Mouse (Mus musculus) ES-E14 (cell line): ENCODE data around the gene Rragd. TPM values are rescaled to one million over a fixed set of nuclear protein-coding genes. Genes with fewer than 3 reads are reported as not detected.

Source experiments
- DNase-seq: peaks from one replicate; pipeline ENCODE4 v3.0.0-alpha.2; 2013; ENCODE audit warnings: low read depth, low spot score
- H3K27ac ChIP-seq: 2 replicates; pipeline ENCODE4 v1.5.1; 2012; ENCODE audit warnings: low read depth, mild to moderate bottlenecking, low read length, moderate library complexity, mixed read lengths; ENCODE audit not compliant: poor library complexity, insufficient read depth, severe bottlenecking
- H3K36me3 ChIP-seq: 2 replicates; pipeline ENCODE4 v1.6.1; 2012; ENCODE audit warnings: mild to moderate bottlenecking, low read length, moderate library complexity, mixed read lengths; ENCODE audit not compliant: control insufficient read depth, poor library complexity, insufficient read depth, severe bottlenecking
- H3K4me1 ChIP-seq, 2 experiments: fragments of 150-350 bp in 1 of 2; sonication (generic) in 1 of 2; 2 replicates each; pipeline ENCODE4 v1.6.1; 2012; ENCODE audit warnings: low read length in 2 of 2, mild to moderate bottlenecking in 1 of 2, mixed read lengths in 1 of 2; ENCODE audit not compliant: control insufficient read depth in 2 of 2, insufficient read depth in 2 of 2, poor library complexity in 1 of 2
- H3K4me3 ChIP-seq, 2 experiments: fragments of 150-350 bp in 1 of 2; sonication (generic) in 1 of 2; 2 replicates each; pipeline ENCODE4 v1.5.1; 2012; ENCODE audit warnings: low read length in 2 of 2, low read depth in 1 of 2, mild to moderate bottlenecking in 1 of 2, mixed read lengths in 1 of 2; ENCODE audit not compliant: insufficient read depth in 1 of 2, poor library complexity in 1 of 2, severe bottlenecking in 1 of 2
- H3K9ac ChIP-seq: 2 replicates; pipeline ENCODE4 v1.6.1; 2012; ENCODE audit warnings: low read depth, mild to moderate bottlenecking, low read length, mixed read lengths; ENCODE audit not compliant: poor library complexity, insufficient read depth, severe bottlenecking
- H3K9me3 ChIP-seq: fragments of 150-350 bp; sonication (generic); 2 replicates; pipeline ENCODE4 v1.6.1; 2012; ENCODE audit warnings: low read depth, mild to moderate bottlenecking, low read length; ENCODE audit not compliant: control insufficient read depth, insufficient read depth
- CHD2 ChIP-seq: IDR thresholded peaks from 2 replicates; pipeline ENCODE4 v1.6.1; 2014; ENCODE audit warnings: mild to moderate bottlenecking, low read depth, low read length, inconsistent platforms
- HCFC1 ChIP-seq: IDR thresholded peaks from 2 replicates; pipeline ENCODE4 v1.6.1; 2012; ENCODE audit warnings: low read length, inconsistent platforms, borderline replicate concordance; ENCODE audit not compliant: insufficient read depth
- MAFK ChIP-seq: IDR thresholded peaks from 2 replicates; pipeline ENCODE4 v1.6.1; 2014; ENCODE audit warnings: mild to moderate bottlenecking, low read depth, low read length, inconsistent platforms; ENCODE audit not compliant: insufficient read depth
- ZC3H11A ChIP-seq: IDR thresholded peaks from 2 replicates; pipeline ENCODE4 v1.6.1; 2012; ENCODE audit warnings: low read depth, mild to moderate bottlenecking, inconsistent platforms, low read length, borderline replicate concordance
- ZNF384 ChIP-seq: IDR thresholded peaks from 2 replicates; pipeline ENCODE4 v1.6.1; 2012; ENCODE audit warnings: low read depth, low read length, inconsistent platforms
- in situ Hi-C, 2 experiments: fragments of 600-800 bp; cut with MboI; formaldehyde crosslinking; loops; one replicate each; pipeline ENCODE4 v1.15.1; 2025; ENCODE audit warnings: low sequenced_read_pairs in 2 of 2, inconsistent platforms in 1 of 2; ENCODE audit not compliant: unreplicated experiment in 2 of 2
- total RNA-seq: library from RNA; depleted of rRNA; stranded (reverse); fragments of 300-350 nt; gene quantifications from 2 replicates; pipeline ENCODE4 v1.2.3, GENCODE M21; 2012

The Rragd gene
- total RNA-seq, 1 experiment, result 14.4 TPM

DNA sequence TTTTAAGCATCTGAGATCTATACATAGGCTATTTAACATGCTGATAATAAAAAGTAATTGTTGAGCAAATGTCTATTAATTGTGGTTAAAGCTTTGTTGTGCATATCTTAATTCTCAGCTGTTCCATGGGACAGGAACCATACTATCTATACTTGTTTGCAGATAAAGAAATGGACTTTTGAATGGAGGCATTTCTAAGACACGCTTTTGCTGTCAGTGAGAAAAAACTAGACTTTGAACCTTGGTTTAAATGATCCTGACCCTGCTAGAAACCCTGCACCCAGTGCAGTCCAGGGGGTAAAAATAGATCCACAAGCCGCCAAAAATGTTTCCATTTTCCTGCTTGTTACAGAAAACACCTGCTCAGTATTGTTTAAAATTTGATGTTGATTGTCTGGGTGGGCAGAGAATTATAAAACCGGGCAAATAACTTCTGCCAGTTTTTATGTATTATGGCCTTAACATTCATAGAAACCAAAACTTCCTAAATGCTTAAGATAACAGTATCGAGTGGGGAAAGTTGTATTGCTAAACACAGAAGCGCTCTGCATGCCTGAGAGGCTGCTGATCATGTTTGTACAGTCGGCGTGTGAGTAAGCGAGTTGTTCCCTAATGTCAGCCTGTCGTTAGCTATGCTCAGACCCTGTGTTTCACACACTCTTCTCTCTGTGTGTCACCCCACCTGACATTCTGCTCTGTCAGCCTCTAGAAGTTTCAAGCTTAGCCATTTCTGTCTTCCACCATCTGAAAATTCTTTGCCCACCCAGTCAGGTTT lies 24.8 kb downstream of the Rragd start:
- Histone ChIP-seq H3K9ac (no peak overlapping the region), H3K4me3 (no peak overlapping the region), H3K36me3 (peaks cover 7% of the 10 kb centered on the region; the same call in 1 of the 2 replicates), H3K4me1 (no peaks in the 10 kb centered on the region), H3K9me3 (no peaks in the 10 kb centered on the region), H3K27ac (no peak overlapping the region)
- in situ Hi-C loops, result no loop called here
- TF ChIP-seq HCFC1 (no peak), MAFK (no peak)
- DNase-seq, result no peak

DNA sequence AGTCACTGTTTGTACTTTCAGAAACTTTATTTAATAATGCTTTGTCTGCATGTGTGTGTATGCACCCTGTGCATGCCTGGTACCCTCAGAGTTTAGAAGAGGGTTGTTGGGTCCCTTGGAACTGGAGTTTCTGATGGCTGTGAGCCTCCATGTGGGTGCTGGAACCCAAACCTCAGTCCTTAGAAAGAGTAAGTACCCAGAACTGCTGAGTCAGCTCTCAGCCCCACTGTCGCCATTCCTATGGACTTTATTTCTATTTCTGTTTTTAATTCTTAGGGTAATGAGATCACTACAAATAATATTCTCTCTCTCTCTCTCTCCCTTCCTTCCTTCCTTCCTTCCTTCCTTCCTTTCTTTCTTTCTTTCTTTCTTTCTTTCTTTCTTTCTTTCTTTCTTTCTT lies 27.2 kb downstream of the Rragd start:
- Histone ChIP-seq H3K4me3 (no peak overlapping the region), H3K27ac (no peak overlapping the region), H3K9me3 (no peaks in the 10 kb centered on the region), H3K9ac (no peak overlapping the region), H3K4me1 (no peaks in the 10 kb centered on the region), H3K36me3 (peaks cover 11% of the 10 kb centered on the region)
- TF ChIP-seq ZNF384 (no peak), MAFK (peak; percentile 89)
- in situ Hi-C loops, result no loop called here
- DNase-seq, result no peak

DNA sequence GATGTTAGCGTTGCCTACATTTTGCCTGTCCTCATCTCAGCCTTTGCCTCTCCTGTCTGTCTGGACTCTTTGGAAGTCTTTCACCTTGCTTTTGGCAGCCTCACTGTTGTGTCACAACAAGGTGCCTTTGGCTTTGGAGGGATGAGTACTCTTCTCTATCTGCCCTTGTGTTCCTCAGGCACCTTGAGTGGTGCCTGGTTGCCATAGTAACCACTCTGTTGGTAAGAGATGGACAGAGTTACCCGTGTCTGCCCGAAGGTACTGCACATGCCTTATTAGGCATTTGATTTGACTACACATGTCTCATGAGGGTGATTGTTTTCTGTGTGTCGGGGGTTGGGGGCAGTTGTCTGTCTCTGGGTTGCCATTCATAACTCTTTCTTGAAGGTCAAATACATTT lies 29.6 kb downstream of the Rragd start:
- no peak for DNase-seq
- H3K4me3 ChIP-seq, result no peak overlapping the region
- TF ChIP-seq ZNF384 (no peak), CHD2 (no peak), ZC3H11A (no peak), MAFK (no peak), HCFC1 (no peak)
- no peaks in the 10 kb centered on the region for H3K4me1 ChIP-seq
- H3K9ac ChIP-seq, result no peak overlapping the region
- no peak overlapping the region for H3K27ac ChIP-seq
- H3K9me3 ChIP-seq, result no peaks in the 10 kb centered on the region
- in situ Hi-C loops, result no loop called here
- H3K36me3 ChIP-seq, result peaks cover 10% of the 10 kb centered on the region

DNA sequence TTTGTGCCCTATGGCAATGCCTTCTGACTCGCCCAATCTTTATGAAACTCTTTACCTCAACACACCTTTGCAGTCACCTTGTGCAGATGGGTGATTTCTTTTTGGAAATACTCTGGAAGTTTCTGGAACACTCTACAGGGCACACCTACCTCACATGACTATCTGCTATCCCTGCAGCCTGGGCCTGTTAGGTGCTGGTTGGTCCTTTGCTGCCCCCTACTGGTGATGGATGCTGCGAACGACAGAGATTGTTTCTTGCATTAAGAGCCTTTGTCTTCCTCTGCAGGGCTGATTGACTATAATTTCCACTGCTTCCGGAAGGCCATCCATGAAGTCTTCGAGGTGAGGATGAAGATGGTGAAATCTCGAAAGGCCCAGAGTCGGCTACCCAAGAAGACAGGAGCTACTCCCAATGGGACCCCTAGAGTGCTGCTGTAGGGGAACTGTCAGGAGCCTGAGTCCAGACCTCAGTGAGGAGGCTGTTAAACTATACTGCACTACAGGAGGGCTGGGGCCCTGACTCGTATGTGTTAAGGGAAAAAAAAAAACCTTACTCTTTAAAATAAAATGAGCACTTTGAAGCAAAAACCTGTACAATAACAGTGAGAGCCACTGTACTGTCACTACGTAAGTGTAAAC lies 35.6 kb downstream of the Rragd start:
- in situ Hi-C loops, result no loop called here
- peak; percentile 58; the same call in 1 of the 2 replicates for TF ChIP-seq ZC3H11A
- TF ChIP-seq CHD2, result no peak
- TF ChIP-seq ZNF384, result no peak
- TF ChIP-seq HCFC1, result no peak
- no peak overlapping the region for H3K4me3 ChIP-seq
- peak; percentile 89 for DNase-seq
- no peaks in the 10 kb centered on the region for H3K9me3 ChIP-seq
- H3K27ac ChIP-seq, result no peak overlapping the region
- H3K4me1 ChIP-seq, result no peaks in the 10 kb centered on the region
- no peak overlapping the region for H3K9ac ChIP-seq
- peaks cover 5% of the 10 kb centered on the region; the same call in 1 of the 2 replicates for H3K36me3 ChIP-seq

DNA sequence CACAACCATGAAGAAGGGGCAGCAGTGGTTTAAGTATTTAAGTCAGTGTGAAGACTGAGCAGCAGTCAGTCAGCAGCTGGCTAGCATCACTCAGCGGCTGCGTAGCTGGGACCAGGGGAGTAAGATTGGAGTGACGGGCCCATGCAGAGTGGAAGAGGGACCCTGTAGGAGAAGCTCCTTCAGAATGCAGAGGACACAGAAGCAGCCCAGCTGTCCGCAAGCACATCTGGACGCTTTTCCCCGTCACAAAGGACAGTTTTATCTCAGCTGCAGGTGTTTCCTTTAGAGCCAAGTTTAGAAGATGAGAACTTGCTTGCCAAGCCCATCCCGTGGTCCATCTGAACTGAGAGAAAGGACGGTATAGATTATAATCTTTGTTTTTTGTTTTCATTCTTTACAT lies 41.6 kb downstream of the Rragd start:
- H3K36me3 ChIP-seq, result no peaks in the 10 kb centered on the region; the same call in 1 of the 2 replicates
- no peak overlapping the region for H3K4me3 ChIP-seq
- no peaks in the 10 kb centered on the region for H3K9me3 ChIP-seq
- no peak overlapping the region for H3K27ac ChIP-seq
- H3K4me1 ChIP-seq, result no peaks in the 10 kb centered on the region
- DNase-seq, result no peak
- TF ChIP-seq CHD2 (no peak), MAFK (no peak), ZNF384 (no peak), HCFC1 (no peak), ZC3H11A (no peak)
- in situ Hi-C loops, result no loop called here
- no peak overlapping the region for H3K9ac ChIP-seq
